Mouse (Mus musculus) gonadal fat pad, adult 2 months (tissue): ENCODE measurements at regions not wholly inside any gene's neighbourhood (a gene's known extent, or its start where the extent isn't known, plus 50 kb on each side); places are given as distances from the start of the nearest gene placed in this dataset.

Source experiments
- DNase-seq: peaks from one replicate; pipeline ENCODE4 v3.0.0-alpha.2; 2012; ENCODE audit warnings: low read depth

DNA sequence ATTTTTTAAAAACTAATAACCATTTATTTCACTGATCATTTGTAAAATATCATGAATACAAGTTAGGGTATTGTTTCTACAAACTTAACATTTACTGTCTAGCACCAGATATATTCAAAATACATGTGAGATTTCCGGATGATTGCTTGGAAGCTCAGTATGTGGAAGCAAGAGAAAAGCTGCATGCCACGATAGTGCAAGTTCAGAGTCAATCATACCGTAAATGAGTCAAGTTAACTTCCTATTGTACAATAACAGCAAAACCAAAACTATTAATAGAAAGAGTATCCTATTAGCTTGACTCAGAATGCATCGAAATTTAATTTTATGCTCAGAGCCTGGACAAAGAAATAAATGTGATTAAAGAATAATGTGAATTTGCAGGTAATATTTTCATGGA lies 1284.6 kb upstream of the Cited2 start:
- DNase-seq = no peak

- no peak for DNase-seq
Observed at GRCm38 (mm10) chr10:16440932-16441640, 1281.9 kb upstream of the Cited2 start.

- DNase-seq = no peak
Observed at GRCm38 (mm10) chr10:16441661-16442072, 1281.4 kb upstream of the Cited2 start.

DNA sequence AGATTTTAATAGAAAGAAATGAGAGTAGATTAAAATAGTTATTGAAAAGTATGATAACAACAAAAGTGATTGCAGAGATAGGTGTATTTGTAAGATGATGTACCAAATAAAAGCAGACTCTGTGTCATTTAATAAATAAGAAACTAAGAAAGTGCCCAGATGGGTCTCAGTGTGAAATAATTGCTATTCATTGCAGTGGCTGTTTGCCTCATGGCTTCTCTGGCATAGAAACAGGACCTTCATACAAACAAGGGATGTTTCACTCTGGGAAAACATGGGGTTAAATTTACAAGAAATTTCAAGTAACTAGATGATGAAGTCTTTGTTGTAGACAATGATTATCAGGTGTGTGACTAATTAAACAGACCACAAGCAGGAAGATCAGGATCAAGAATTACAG lies 1279.1 kb upstream of the Cited2 start:
- DNase-seq = no peak

DNA sequence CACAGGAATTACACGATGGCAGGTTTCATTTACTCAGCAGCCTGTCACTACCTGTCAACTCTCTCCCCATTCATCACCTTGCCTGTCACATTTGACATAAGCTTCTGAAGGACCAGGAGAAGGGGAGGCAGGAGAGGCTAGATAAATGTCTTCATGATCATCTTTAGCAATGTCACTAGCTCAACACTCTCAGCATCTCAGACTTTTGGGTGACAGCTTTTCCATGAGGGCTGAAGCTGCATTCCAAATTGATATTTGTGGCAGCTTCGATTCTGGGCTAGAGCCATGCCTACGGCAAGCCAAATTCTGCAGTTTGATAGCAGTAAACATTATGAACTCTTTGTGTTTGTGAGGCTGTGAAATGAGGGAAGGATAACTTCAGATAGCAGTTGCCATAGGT lies 1255.1 kb upstream of the Cited2 start:
- no peak for DNase-seq

DNA sequence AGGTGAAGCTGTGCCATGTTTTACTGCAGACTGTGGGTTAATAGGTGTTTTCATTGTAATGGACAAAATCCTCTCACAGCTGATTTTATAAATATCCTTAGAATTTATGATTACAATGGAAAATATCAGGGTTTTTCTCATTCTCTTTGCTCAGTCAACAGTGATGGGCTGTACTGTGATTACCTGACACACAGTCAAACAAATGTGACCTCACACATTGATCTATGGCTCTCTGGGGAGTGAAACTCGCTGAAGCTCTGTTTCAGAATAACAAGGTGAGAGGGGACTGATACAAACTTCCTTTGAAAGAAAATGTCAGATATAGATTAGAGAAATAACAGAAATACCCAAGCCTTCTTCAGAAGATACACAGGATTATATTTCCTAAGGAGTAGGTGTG lies 1253.3 kb upstream of the Cited2 start:
- DNase-seq = no peak

GRCm38 (mm10) chr10:16473952-16474521 lies 1249.0 kb upstream of the Cited2 start:
- no peak for DNase-seq

DNA sequence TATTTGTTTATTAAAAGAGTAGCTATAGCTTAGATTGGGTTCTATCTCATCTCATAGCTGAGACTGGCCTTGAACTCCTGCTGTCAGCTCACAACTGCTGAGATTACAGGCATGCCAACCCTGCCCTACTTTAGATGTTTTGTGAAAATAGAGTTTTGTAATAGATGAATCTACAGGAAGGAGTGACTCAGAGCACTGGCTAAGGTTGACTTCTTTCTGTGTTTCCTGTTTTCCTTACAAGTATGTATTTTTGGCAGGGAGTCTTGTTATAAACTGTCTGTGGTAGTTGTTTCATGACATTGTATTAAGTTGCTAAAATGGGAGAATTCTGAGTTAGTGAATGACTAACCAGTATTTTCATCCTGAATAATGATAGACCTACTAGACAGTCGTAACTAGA lies 1224.4 kb upstream of the Cited2 start:
- no peak for DNase-seq

- DNase-seq = no peak
Observed at GRCm38 (mm10) chr10:16507681-16508080, 1215.3 kb upstream of the Cited2 start.

- DNase-seq = no peak
Observed at GRCm38 (mm10) chr10:16508161-16508560, 1214.9 kb upstream of the Cited2 start.

- DNase-seq = no peak
Observed at GRCm38 (mm10) chr10:16514656-16515055, 1208.4 kb upstream of the Cited2 start.

GRCm38 (mm10) chr10:16521895-16522294 lies 1201.1 kb upstream of the Cited2 start:
- DNase-seq = no peak

DNA sequence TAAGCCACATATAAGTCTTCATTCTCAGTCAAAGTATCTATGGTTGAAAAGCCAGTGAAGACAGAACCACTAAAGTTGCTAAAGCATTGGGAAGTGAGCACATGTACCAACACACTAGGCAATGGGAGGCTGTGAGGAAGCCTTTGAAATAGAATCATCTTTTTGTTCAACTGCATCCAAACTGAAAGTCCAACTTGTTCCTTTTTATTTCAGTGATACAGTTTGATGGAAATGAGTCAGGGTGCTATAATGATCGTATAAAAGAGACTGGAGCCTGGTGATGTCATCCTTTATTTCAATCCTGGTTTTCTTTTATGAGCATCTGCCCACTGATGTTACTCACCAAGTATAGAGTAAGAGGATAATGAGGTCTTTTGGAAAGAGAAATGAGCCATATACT lies 1198.9 kb upstream of the Cited2 start:
- no peak for DNase-seq

DNA sequence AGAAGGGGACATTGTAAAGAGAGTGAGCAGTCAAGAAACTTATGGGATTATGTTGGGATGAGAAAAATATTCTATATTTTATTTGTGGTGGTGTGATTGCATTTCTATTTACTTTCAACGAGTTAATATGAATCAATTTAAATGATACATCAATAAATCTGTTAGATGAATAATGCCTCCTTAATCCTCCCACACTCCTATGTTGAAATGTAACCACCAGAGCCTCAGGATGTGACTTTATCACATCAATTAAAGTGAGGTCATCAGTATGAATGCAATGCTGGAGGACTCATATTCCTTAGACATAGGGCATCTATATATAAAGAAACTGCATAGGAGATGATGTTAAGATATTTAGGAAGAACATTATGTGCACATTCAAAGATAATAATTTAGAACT lies 1195.3 kb upstream of the Cited2 start:
- no peak for DNase-seq

GRCm38 (mm10) chr10:16537660-16538059 lies 1185.4 kb upstream of the Cited2 start:
- no peak for DNase-seq

- no peak for DNase-seq
Observed at GRCm38 (mm10) chr10:16538379-16538778, 1184.6 kb upstream of the Cited2 start.

DNA sequence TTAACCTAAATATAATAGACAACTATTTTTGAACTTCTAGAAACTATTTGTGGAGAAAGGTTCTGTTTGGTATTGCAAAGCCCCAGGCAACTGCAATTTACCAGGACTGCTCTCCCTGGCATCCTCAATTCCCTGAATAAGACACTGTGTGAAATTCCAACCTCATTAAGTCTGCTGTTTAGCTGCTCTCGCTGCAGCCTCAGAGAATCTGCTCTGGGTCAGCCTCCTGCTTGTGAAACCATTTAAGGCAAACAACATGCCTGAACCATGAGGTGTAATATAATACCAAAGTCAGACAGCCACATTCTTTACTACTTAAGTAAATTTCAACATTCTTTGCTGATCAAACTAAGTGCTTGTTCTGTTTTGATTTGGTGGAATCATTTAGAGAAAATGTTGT lies 1177.6 kb upstream of the Cited2 start:
- no peak for DNase-seq

- DNase-seq = no peak
Observed at GRCm38 (mm10) chr10:16552861-16553635, 1170.0 kb upstream of the Cited2 start.

DNA sequence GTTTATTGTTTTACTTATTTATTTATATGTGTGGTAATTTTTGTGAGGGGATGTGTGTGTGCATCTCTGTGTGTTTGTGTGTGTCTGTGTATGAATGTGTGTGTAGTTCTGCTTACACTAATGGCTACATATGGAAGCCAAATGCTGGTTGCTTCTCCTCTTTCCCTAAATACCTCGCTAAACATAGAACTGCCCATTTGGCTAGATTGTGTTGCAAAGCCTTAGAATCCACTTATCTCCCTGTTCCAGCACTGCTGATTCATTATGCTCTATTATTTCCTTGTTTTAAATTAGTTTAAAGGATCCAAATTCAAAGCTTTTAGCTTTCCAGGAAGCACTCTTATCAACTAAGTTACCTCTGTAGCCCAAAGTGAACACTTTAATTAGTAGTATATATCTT lies 1148.5 kb upstream of the Cited2 start:
- no peak for DNase-seq

GRCm38 (mm10) chr10:16578554-16579078 lies 1144.4 kb upstream of the Cited2 start:
- DNase-seq = no peak

DNA sequence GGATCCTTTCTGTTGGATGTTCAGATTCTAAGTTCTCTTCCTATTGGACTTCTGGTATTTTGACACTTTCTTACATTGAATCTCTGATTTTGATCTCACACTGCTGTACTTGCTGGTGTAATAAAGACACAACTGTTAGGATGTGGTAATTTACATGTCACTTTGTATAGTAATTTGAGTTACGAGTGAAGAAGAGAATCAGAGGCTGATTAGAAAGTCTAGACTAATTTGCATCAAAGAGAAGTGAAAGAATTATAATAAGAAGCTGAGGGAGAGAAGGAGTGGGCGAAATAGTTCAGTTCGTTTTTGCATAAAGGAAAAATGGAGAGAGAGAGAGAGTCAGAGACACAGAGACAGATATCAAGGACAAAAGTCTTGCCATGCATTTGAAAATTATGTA lies 1142.8 kb upstream of the Cited2 start:
- no peak for DNase-seq

GRCm38 (mm10) chr10:16588833-16589232 lies 1134.2 kb upstream of the Cited2 start:
- no peak for DNase-seq

DNA sequence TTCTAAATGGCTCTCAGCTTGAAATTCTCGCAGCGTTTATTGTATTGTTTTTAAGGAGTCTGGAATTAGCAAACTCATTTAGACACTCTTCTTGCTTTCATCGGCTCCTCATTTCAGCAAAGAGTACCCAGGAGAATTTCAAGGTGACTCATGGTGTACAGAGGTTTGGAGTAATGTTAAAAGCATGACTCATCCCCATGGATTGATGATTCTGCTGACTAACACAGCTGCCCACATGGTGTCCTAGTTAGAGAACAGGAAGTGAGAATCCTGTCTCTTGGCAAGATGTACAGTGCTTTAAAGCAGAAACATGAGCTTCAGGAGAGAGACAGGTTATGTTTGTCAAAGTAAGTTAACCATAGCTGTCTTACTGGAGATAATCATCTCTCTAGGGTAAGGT lies 1133.6 kb upstream of the Cited2 start:
- DNase-seq = peak; percentile 13
